Mouse (Mus musculus) MEL (cell line): ENCODE measurements around the gene Sgf29. TPM values are rescaled to one million over a fixed set of nuclear protein-coding genes. Genes with fewer than 3 reads are reported as not detected.

Experiments used
- DNase-seq: peaks from one replicate; pipeline ENCODE4 v3.0.0; 2011; ENCODE audit warnings: low read depth, low spot score
- H3K27ac ChIP-seq: 2 replicates; pipeline ENCODE4 v1.5.1; 2012; ENCODE audit warnings: low read depth, mild to moderate bottlenecking, control low read depth, low read length, moderate library complexity; ENCODE audit not compliant: control insufficient read depth
- H3K27me3 ChIP-seq, 2 experiments: fragments of 150-350 bp in 1 of 2; sonication (generic) in 1 of 2; 2 replicates each; pipeline ENCODE4 v1.6.1; 2012; ENCODE audit warnings: low read length in 2 of 2, mild to moderate bottlenecking in 2 of 2, improper control_type of control experiment in 1 of 2, moderate library complexity in 1 of 2; ENCODE audit not compliant: insufficient read depth in 2 of 2, control insufficient read depth in 1 of 2
- H3K36me3 ChIP-seq, 2 experiments: 2 replicates each; pipeline ENCODE4 v1.6.1; 2012 to 2014; ENCODE audit warnings: low read length in 2 of 2, improper control_type of control experiment in 1 of 2, inconsistent platforms in 1 of 2, mild to moderate bottlenecking in 1 of 2; ENCODE audit not compliant: insufficient read depth in 2 of 2, control insufficient read depth in 1 of 2
- H3K4me1 ChIP-seq, 2 experiments: fragments of 150-350 bp in 1 of 2; sonication (generic) in 1 of 2; 2 replicates each; pipeline ENCODE4 v1.6.1; 2012; ENCODE audit warnings: low read length in 2 of 2, improper control_type of control experiment in 1 of 2, mild to moderate bottlenecking in 1 of 2; ENCODE audit not compliant: insufficient read depth in 2 of 2, control insufficient read depth in 1 of 2
- H3K4me3 ChIP-seq, 2 experiments: fragments of 150-350 bp in 1 of 2; sonication (generic) in 1 of 2; 2 replicates each; pipeline ENCODE4 v1.5.1; 2012; ENCODE audit warnings: low read depth in 2 of 2, low read length in 2 of 2, mild to moderate bottlenecking in 2 of 2, moderate library complexity in 2 of 2, control low read depth in 1 of 2, improper control_type of control experiment in 1 of 2; ENCODE audit not compliant: control insufficient read depth in 1 of 2, insufficient read depth in 1 of 2
- H3K79me2 ChIP-seq: 2 replicates; pipeline ENCODE4 v1.6.1; 2012; ENCODE audit warnings: mild to moderate bottlenecking, low read length, moderate library complexity; ENCODE audit not compliant: control insufficient read depth, poor library complexity, insufficient read depth
- H3K9ac ChIP-seq: 2 replicates; pipeline ENCODE4 v1.6.1; 2012; ENCODE audit warnings: low read depth, mild to moderate bottlenecking, control low read depth, low read length, moderate library complexity; ENCODE audit not compliant: control insufficient read depth, poor library complexity, severe bottlenecking
- H3K9me3 ChIP-seq: fragments of 150-350 bp; sonication (generic); replicated peaks from 2 replicates; pipeline ENCODE4 v1.6.1; 2012; ENCODE audit warnings: mild to moderate bottlenecking, low read length, improper control_type of control experiment, moderate library complexity; ENCODE audit not compliant: insufficient read depth
- ELF1 ChIP-seq: IDR thresholded peaks from 2 replicates; pipeline ENCODE4 v1.6.1; 2014; ENCODE audit warnings: low read depth, mild to moderate bottlenecking, inconsistent platforms, low read length, improper control_type of control experiment, moderate library complexity
- ETS1 ChIP-seq: IDR thresholded peaks from 2 replicates; pipeline ENCODE4 v1.6.1; 2012; ENCODE audit warnings: low read depth, mild to moderate bottlenecking, inconsistent platforms, low read length, improper control_type of control experiment, moderate library complexity
- GABPA ChIP-seq: IDR thresholded peaks from 2 replicates; pipeline ENCODE4 v1.6.1; 2012; ENCODE audit warnings: low read depth, mild to moderate bottlenecking, inconsistent platforms, low read length, improper control_type of control experiment, moderate library complexity
- JUND ChIP-seq: IDR thresholded peaks from 2 replicates; pipeline ENCODE4 v1.6.1; 2011; ENCODE audit warnings: low read depth, mild to moderate bottlenecking, improper control_type of control experiment, low read length
- MAX ChIP-seq: IDR thresholded peaks from 2 replicates; pipeline ENCODE4 v1.6.1; 2011; ENCODE audit warnings: low read length, improper control_type of control experiment
- MEF2A ChIP-seq: IDR thresholded peaks from 2 replicates; pipeline ENCODE4 v1.6.1; 2014; ENCODE audit warnings: low read depth, mild to moderate bottlenecking, inconsistent platforms, low read length, improper control_type of control experiment; ENCODE audit not compliant: poor library complexity, insufficient replicate concordance, severe bottlenecking; ENCODE audit errors: extremely low read depth
- MYC ChIP-seq: IDR thresholded peaks from 2 replicates; pipeline ENCODE4 v1.6.1; 2011; ENCODE audit warnings: low read depth, mild to moderate bottlenecking, low read length, improper control_type of control experiment, moderate library complexity
- NELFE ChIP-seq: IDR thresholded peaks from 2 replicates; pipeline ENCODE4 v1.6.1; 2011; ENCODE audit warnings: low read depth, low read length, improper control_type of control experiment
- POLR2A ChIP-seq, 2 experiments: IDR thresholded peaks; 2 replicates each; pipeline ENCODE4 v1.6.1; 2011 to 2012; ENCODE audit warnings: low read length in 2 of 2, mild to moderate bottlenecking in 2 of 2, control low read depth in 1 of 2, improper control_type of control experiment in 1 of 2, low read depth in 1 of 2, moderate library complexity in 1 of 2; ENCODE audit not compliant: control insufficient read depth in 1 of 2, insufficient read depth in 1 of 2, poor library complexity in 1 of 2
- POLR2AphosphoS2 ChIP-seq: IDR thresholded peaks from 2 replicates; pipeline ENCODE4 v1.6.1; 2011; ENCODE audit warnings: low read length, improper control_type of control experiment
- POLR2AphosphoS5 ChIP-seq: IDR thresholded peaks from 2 replicates; pipeline ENCODE4 v1.6.1; 2012; ENCODE audit warnings: low read depth, borderline replicate concordance, mild to moderate bottlenecking, inconsistent platforms, low read length, moderate library complexity, mixed read lengths
- RAD21 ChIP-seq: IDR thresholded peaks from 2 replicates; pipeline ENCODE4 v1.6.1; 2011; ENCODE audit warnings: mild to moderate bottlenecking, low read depth, low read length, improper control_type of control experiment
- RCOR1 ChIP-seq: IDR thresholded peaks from 2 replicates; pipeline ENCODE4 v1.6.1; 2012; ENCODE audit warnings: low read depth, mild to moderate bottlenecking, inconsistent platforms, low read length, improper control_type of control experiment
- SIN3A ChIP-seq: IDR thresholded peaks from 2 replicates; pipeline ENCODE4 v1.6.1; 2012; ENCODE audit warnings: low read length, improper control_type of control experiment, inconsistent platforms
- TCF12 ChIP-seq: IDR thresholded peaks from 2 replicates; pipeline ENCODE4 v1.6.1; 2014; ENCODE audit warnings: low read depth, mild to moderate bottlenecking, inconsistent platforms, low read length, improper control_type of control experiment, moderate library complexity
- USF1 ChIP-seq: IDR thresholded peaks from 2 replicates; pipeline ENCODE4 v1.6.1; 2014; ENCODE audit warnings: low read depth, mild to moderate bottlenecking, inconsistent platforms, low read length, improper control_type of control experiment, moderate library complexity
- USF2 ChIP-seq, 2 experiments: IDR thresholded peaks; 2 replicates each; pipeline ENCODE4 v1.6.1; 2011 to 2012; ENCODE audit warnings: improper control_type of control experiment in 2 of 2, low read length in 2 of 2, borderline replicate concordance in 1 of 2, inconsistent platforms in 1 of 2, low read depth in 1 of 2, mild to moderate bottlenecking in 1 of 2; ENCODE audit not compliant: insufficient read depth in 1 of 2
- ZMIZ1 ChIP-seq: IDR thresholded peaks from 2 replicates; pipeline ENCODE4 v1.6.1; 2012; ENCODE audit warnings: low read depth, mild to moderate bottlenecking, inconsistent platforms, low read length, improper control_type of control experiment, moderate library complexity
- ZNF384 ChIP-seq: IDR thresholded peaks from 2 replicates; pipeline ENCODE4 v1.6.1; 2012; ENCODE audit warnings: low read depth, mild to moderate bottlenecking, inconsistent platforms, low read length, improper control_type of control experiment
- polyA plus RNA-seq, 2 experiments: library from polyadenylated mRNA; stranded (reverse) in 1 of 2; unstranded in 1 of 2; fragments of >175 nt in 1 of 2; fragments of >200 nt in 1 of 2; gene quantifications; 2 replicates each; pipeline versions ENCODE4 v1.2.1 to v1.2.4; 2012; ENCODE audit warnings: low replicate concordance in 2 of 2, low read depth in 1 of 2; ENCODE audit not compliant: insufficient read length in 2 of 2, insufficient read depth in 1 of 2, missing spikeins in 1 of 2
- total RNA-seq: library from RNA; depleted of rRNA; stranded (reverse); fragments of 300-350 nt; gene quantifications from 2 replicates; pipeline ENCODE4 v1.2.3, GENCODE M21; 2012

The Sgf29 gene
- total and polyA plus RNA-seq, 3 experiments, result 81.7 to 117 TPM; not detected in 1

DNA sequence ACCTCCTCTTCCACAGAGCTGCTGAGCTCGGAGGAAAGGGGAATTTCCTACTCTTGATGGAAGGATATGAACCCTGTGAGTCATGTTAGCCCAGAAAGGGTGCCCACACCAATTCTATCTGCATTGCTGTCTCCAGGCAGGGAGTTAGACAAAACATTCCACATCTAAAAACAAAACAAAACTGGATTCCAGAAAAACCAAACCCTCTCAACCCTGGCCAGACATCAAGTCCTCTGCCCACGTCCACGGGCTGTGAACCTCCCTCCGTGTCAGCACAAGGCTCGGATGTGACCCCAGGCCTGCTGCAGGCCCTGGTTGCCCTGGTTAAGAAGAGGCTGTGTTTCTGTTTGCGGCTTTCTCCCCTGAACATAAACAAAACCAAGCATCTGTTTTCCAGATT, 21.0 kb upstream of the Sgf29 start:
- Histone ChIP-seq H3K27ac (no peak overlapping the region), H3K36me3 (peaks cover 0 to 32% of the 10 kb centered on the region in 2 experiments; a peak in 2 of 4 replicates), H3K27me3 (no peaks in the 10 kb centered on the region), H3K9ac (no peak overlapping the region), H3K4me3 (no peak overlapping the region), H3K9me3 (no peaks in the 10 kb centered on the region), H3K4me1 (peaks cover 30 to 46% of the 10 kb centered on the region in 2 experiments), H3K79me2 (no peaks in the 10 kb centered on the region)
- DNase-seq, result no peak
- TF ChIP-seq MYC, result no peak
- no peak for TF ChIP-seq POLR2AphosphoS2

DNA sequence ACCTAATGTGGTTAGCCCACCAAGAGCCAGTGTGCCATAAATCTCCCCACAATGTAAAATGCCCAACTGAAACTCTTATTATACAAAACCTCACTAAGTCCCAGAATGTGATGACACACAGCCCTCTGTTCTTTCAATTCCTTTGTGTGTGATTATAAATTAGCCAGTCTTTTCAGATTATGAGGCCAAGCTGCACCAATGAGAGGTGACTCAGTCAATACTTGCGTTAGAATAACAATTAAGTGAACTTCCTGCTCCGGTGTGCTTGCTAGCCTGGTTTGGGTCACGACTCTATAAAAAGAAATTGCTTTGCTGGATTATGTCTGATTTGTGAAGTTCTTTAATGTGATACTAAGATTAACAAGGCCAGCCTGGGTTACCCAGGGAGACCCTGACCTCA, 19.2 kb upstream of the Sgf29 start:
- no peaks in the 10 kb centered on the region for H3K79me2 ChIP-seq
- H3K27me3 ChIP-seq, result no peaks in the 10 kb centered on the region
- H3K4me1 ChIP-seq, result peaks cover 21 to 37% of the 10 kb centered on the region in 2 experiments
- no peak overlapping the region for H3K9ac ChIP-seq
- H3K27ac ChIP-seq, result no peak overlapping the region
- peaks cover 0 to 19% of the 10 kb centered on the region in 2 experiments; a peak in 2 of 4 replicates for H3K36me3 ChIP-seq
- TF ChIP-seq RAD21, result no peak
- no peak for TF ChIP-seq ELF1
- no peak for TF ChIP-seq SIN3A
- no peak for TF ChIP-seq MEF2A
- no peak for TF ChIP-seq GABPA
- no peak for TF ChIP-seq JUND
- TF ChIP-seq ZMIZ1, result no peak
- no peak for TF ChIP-seq USF1
- no peak for TF ChIP-seq NELFE
- no peak for TF ChIP-seq MAX
- no peak for TF ChIP-seq RCOR1
- no peak for TF ChIP-seq USF2 (IDR thresholded peaks at IDR 0.05; ENCODE audit: borderline replicate concordance in 1 of 2, insufficient read depth in 1 of 2, low read depth in 1 of 2, low read length in 2 of 2)
- TF ChIP-seq POLR2AphosphoS5, result no peak
- no peak for TF ChIP-seq POLR2A (IDR thresholded peaks at IDR 0.05; ENCODE audit: control insufficient read depth in 1 of 2, insufficient read depth in 1 of 2, low read depth in 1 of 2, low read length in 2 of 2, poor library complexity in 1 of 2)
- no peak for TF ChIP-seq ZNF384
- no peak for TF ChIP-seq TCF12
- no peak for TF ChIP-seq ETS1
- no peaks in the 10 kb centered on the region for H3K9me3 ChIP-seq
- DNase-seq, result no peak
- H3K4me3 ChIP-seq, result no peak overlapping the region
